ENCODE assay signal across 20 mouse cellular contexts in the genomic region with DNA sequence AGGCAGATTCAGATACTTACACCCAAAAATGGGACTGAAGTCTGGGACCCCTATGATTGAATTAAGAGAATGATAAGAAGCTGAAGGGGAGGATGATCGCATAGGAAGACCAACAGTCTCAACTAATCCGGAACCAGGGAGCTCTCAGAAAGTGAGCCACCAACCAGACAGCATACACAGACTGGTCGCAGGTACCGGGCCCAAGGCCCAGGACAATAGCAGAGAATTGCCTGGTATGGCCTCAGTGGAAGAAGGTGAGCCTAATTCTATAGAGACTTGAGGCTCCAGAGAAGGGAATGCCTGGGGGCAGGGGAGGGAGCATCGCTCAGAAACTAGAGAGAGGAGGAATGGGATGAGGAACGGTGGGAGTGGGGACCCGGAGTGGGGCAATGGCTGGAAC.
DNase-seq lines count a peak whose midpoint lies in the region; TF ChIP-seq lines count a peak whose summit lies in the region.
"Had no signal": no experiment of that assay in that cellular context is flagged by ENCODE, and none has a peak within 500 bp of the region (broad histone marks: within the 10 kb centered on the region; RNA-seq: fewer than 3 reads in every experiment).

No protein-coding gene starts in this region.

- peak; percentile 85 for DNase-seq in heart, adult 11 months
- no peak for DNase-seq in heart, postnatal 4 days
- DNase-seq in cerebellum, adult 2 months: peak; percentile 12 to 32
- peak; percentile 29 for DNase-seq in cerebellum, adult 9-10 months
- peak; percentile 27 to 31 for DNase-seq in cerebellum, postnatal 25 days
- DNase-seq in right cerebral cortex, postnatal 10 days (ENCODE audit: low spot score in 2 of 2): no peak
- no peak for DNase-seq in embryo, embryonic 9.5 days (ENCODE audit: extremely low spot score)
- DNase-seq: adrenal gland, adult 2 months; adrenal gland, postnatal 14 days; gastrocnemius, postnatal 10 days; gastrocnemius, postnatal 36 days; kidney, adult 11 months; kidney, adult 8-10 months had no signal

- H3K27ac ChIP-seq in cerebellum, adult 2 months (ENCODE audit: insufficient read depth, low read length): no peak overlapping the region; the same call in 1 of the 2 replicates
- H3K27ac ChIP-seq: embryonic facial prominence, embryonic 12.5 days; embryonic facial prominence, embryonic 15.5 days; forebrain, embryonic 12.5 days; forebrain, embryonic 15.5 days; hindbrain, embryonic 10.5 days; hindbrain, embryonic 13.5 days; intestine, embryonic 15.5 days had no signal

- H3K4me1 ChIP-seq in cerebellum, adult 2 months (ENCODE audit: control insufficient read depth, insufficient read depth, low read length): peaks cover 4% of the 10 kb centered on the region; the same call in 1 of the 2 replicates
- H3K4me1 ChIP-seq: embryonic facial prominence, embryonic 12.5 days; embryonic facial prominence, embryonic 15.5 days; forebrain, embryonic 12.5 days; forebrain, embryonic 15.5 days; hindbrain, embryonic 10.5 days; hindbrain, embryonic 13.5 days; intestine, embryonic 15.5 days had no signal

- no peak overlapping the region for H3K4me3 ChIP-seq in cerebellum, adult 2 months (replicated peaks; ENCODE audit: insufficient read depth, low read depth, low read length)
- H3K4me3 ChIP-seq: embryonic facial prominence, embryonic 12.5 days; embryonic facial prominence, embryonic 15.5 days; forebrain, embryonic 12.5 days; forebrain, embryonic 15.5 days; hindbrain, embryonic 10.5 days; hindbrain, embryonic 13.5 days; intestine, embryonic 15.5 days had no signal

- TF ChIP-seq POLR2A in cerebellum, adult 2 months (IDR thresholded peaks at IDR 0.05; ENCODE audit: borderline replicate concordance, insufficient read depth, low read length): no peak

- 91% methylated on average over 7 of the region's 7 CpGs for WGBS in cerebellum, adult 2 months

- no peaks in the 10 kb centered on the region for H3K27me3 ChIP-seq in cerebellum, adult 2 months (ENCODE audit: control insufficient read depth, insufficient read depth, low read length)
- H3K27me3 ChIP-seq: embryonic facial prominence, embryonic 12.5 days; embryonic facial prominence, embryonic 15.5 days; forebrain, embryonic 12.5 days; forebrain, embryonic 15.5 days; hindbrain, embryonic 13.5 days; intestine, embryonic 15.5 days had no signal

- no peak for TF ChIP-seq CTCF in cerebellum, adult 2 months (IDR thresholded peaks at IDR 0.05; ENCODE audit: borderline replicate concordance, insufficient read depth, low read depth, low read length)

Comparison
In these comparisons a context has a peak if more than half of its experiments do, and no peak if none do; other contexts are left out.
1. DNase-seq: peak in heart, adult 11 months (single experiment), cerebellum, adult 2 months (2 of 2), cerebellum, adult 9-10 months (single experiment) and cerebellum, postnatal 25 days (2 of 2); none in heart, postnatal 4 days (single experiment), right cerebral cortex, postnatal 10 days (0 of 2) and embryo, embryonic 9.5 days (single experiment).